Mouse (Mus musculus) forebrain, embryonic 13.5 days (tissue): Measurements from ENCODE around the gene Ltv1. TPM values are rescaled to one million over a fixed set of nuclear protein-coding genes. Genes with fewer than 3 reads are reported as not detected.

Experiments
- ATAC-seq: fragments of 200-750 bp; cut with Nextera tagmentation; 2 replicates; pipeline ENCODE4 v1.8.0; 2017
- H3K27ac ChIP-seq: fragments of 300-500 bp; sonication (generic); 2 replicates; pipeline ENCODE4 v1.5.1; 2015; ENCODE audit warnings: inconsistent platforms, mild to moderate bottlenecking, moderate library complexity
- H3K27me3 ChIP-seq: fragments of 300-500 bp; sonication (generic); 2 replicates; pipeline ENCODE4 v1.6.1; 2015; ENCODE audit warnings: mild to moderate bottlenecking, inconsistent platforms
- H3K36me3 ChIP-seq: fragments of 300-500 bp; sonication (generic); 2 replicates; pipeline ENCODE4 v1.6.1; 2015; ENCODE audit warnings: mild to moderate bottlenecking, inconsistent platforms; ENCODE audit not compliant: poor library complexity, severe bottlenecking
- H3K4me1 ChIP-seq: fragments of 300-500 bp; sonication (generic); 2 replicates; pipeline ENCODE4 v1.6.1; 2015; ENCODE audit warnings: inconsistent platforms
- H3K4me2 ChIP-seq: fragments of 300-500 bp; sonication (generic); 2 replicates; pipeline ENCODE4 v1.6.1; 2015; ENCODE audit warnings: inconsistent platforms, mild to moderate bottlenecking, moderate library complexity
- H3K4me3 ChIP-seq: fragments of 300-500 bp; sonication (generic); 2 replicates; pipeline ENCODE4 v1.5.1; 2015; ENCODE audit warnings: mild to moderate bottlenecking, inconsistent platforms
- H3K9ac ChIP-seq: fragments of 300-500 bp; sonication (generic); 2 replicates; pipeline ENCODE4 v1.6.1; 2015; ENCODE audit warnings: mild to moderate bottlenecking, inconsistent platforms
- H3K9me3 ChIP-seq: fragments of 300-500 bp; sonication (generic); replicated peaks from 2 replicates; pipeline ENCODE4 v1.6.1; 2016; ENCODE audit warnings: inconsistent platforms
- WGBS: fragments of 180-500 bp; shearing (Covaris S2); methylation state at CpG from one replicate; pipeline ENCODE4 v1.1.7; 2015; 5-methylcytosine and 5-hydroxymethylcytosine counted together
- polyA plus RNA-seq: library from polyadenylated mRNA; unstranded; fragments of >200 nt; fragmentation: Nextera tagmentation; extraction: Ambion mirVana; gene quantifications from 2 replicates; pipeline ENCODE4 v1.2.1, GENCODE M21; 2015

The Ltv1 gene
- polyA plus RNA-seq, 1 experiment from 2014 or later = 45.4 TPM

GRCm38 (mm10) chr10:13152811-13153364 is 40.1 kb downstream of the Ltv1 start:
- no peaks in the 10 kb centered on the region for H3K27me3 ChIP-seq
- no peaks in the 10 kb centered on the region for H3K9me3 ChIP-seq
- H3K4me2 ChIP-seq = no peak overlapping the region
- ATAC-seq = no peak
- no peaks in the 10 kb centered on the region for H3K36me3 ChIP-seq
- H3K9ac ChIP-seq = no peak overlapping the region
- H3K27ac ChIP-seq = no peak overlapping the region
- no peak overlapping the region for H3K4me3 ChIP-seq
- peaks cover 11% of the 10 kb centered on the region for H3K4me1 ChIP-seq
- 94% methylated on average over 4 of the region's 4 CpGs for WGBS

GRCm38 (mm10) chr10:13151353-13151752 is 41.6 kb downstream of the Ltv1 start:
- no peaks in the 10 kb centered on the region for H3K36me3 ChIP-seq
- no peaks in the 10 kb centered on the region for H3K9me3 ChIP-seq
- no peaks in the 10 kb centered on the region for H3K27me3 ChIP-seq
- H3K4me1 ChIP-seq = peaks cover 8% of the 10 kb centered on the region
- H3K4me2 ChIP-seq = no peak overlapping the region
- H3K27ac ChIP-seq = no peak overlapping the region
- no peak for ATAC-seq
- 79% methylated on average over 5 of the region's 5 CpGs for WGBS
- no peak overlapping the region for H3K4me3 ChIP-seq
- H3K9ac ChIP-seq = no peak overlapping the region

- no peak for ATAC-seq
- H3K9me3 ChIP-seq = no peaks in the 10 kb centered on the region
- 63% methylated on average over 3 of the region's 3 CpGs for WGBS
- no peak overlapping the region for H3K4me3 ChIP-seq
- no peaks in the 10 kb centered on the region for H3K36me3 ChIP-seq
- no peak overlapping the region for H3K9ac ChIP-seq
- H3K4me2 ChIP-seq = no peak overlapping the region
- H3K4me1 ChIP-seq = peaks cover 6% of the 10 kb centered on the region
- no peaks in the 10 kb centered on the region for H3K27me3 ChIP-seq
- H3K27ac ChIP-seq = no peak overlapping the region
Measured at GRCm38 (mm10) chr10:13150435-13150834, 42.5 kb downstream of the Ltv1 start.

- no peak overlapping the region for H3K27ac ChIP-seq
- H3K9me3 ChIP-seq = no peaks in the 10 kb centered on the region
- no peaks in the 10 kb centered on the region for H3K27me3 ChIP-seq
- no peak overlapping the region for H3K9ac ChIP-seq
- WGBS = 71% methylated on average over 2 of the region's 2 CpGs
- H3K36me3 ChIP-seq = no peaks in the 10 kb centered on the region
- no peak overlapping the region for H3K4me2 ChIP-seq
- H3K4me1 ChIP-seq = no peaks in the 10 kb centered on the region
- no peak overlapping the region for H3K4me3 ChIP-seq
- ATAC-seq = no peak
Measured at GRCm38 (mm10) chr10:13140434-13140833, 52.5 kb downstream of the Ltv1 start.

GRCm38 (mm10) chr10:13137906-13138305 is 55.1 kb downstream of the Ltv1 start:
- no peaks in the 10 kb centered on the region for H3K9me3 ChIP-seq
- H3K4me2 ChIP-seq = no peak overlapping the region
- H3K27me3 ChIP-seq = no peaks in the 10 kb centered on the region
- no peak overlapping the region for H3K9ac ChIP-seq
- H3K4me3 ChIP-seq = no peak overlapping the region
- H3K36me3 ChIP-seq = no peaks in the 10 kb centered on the region
- no peaks in the 10 kb centered on the region for H3K4me1 ChIP-seq
- H3K27ac ChIP-seq = no peak overlapping the region
- 88% methylated on average over 6 of the region's 6 CpGs for WGBS
- ATAC-seq = no peak

- no peaks in the 10 kb centered on the region for H3K36me3 ChIP-seq
- WGBS = 96% methylated on average over 7 of the region's 7 CpGs
Measured at GRCm38 (mm10) chr10:13135751-13136150, 57.2 kb downstream of the Ltv1 start.

GRCm38 (mm10) chr10:13135276-13135675 is 57.7 kb downstream of the Ltv1 start:
- Histone ChIP-seq H3K9ac (no peak overlapping the region), H3K27ac (no peak overlapping the region), H3K36me3 (no peaks in the 10 kb centered on the region), H3K4me2 (no peak overlapping the region), H3K27me3 (no peaks in the 10 kb centered on the region), H3K4me3 (no peak overlapping the region), H3K9me3 (no peaks in the 10 kb centered on the region), H3K4me1 (no peaks in the 10 kb centered on the region)
- 98% methylated on average over 7 of the region's 7 CpGs for WGBS
- no peak for ATAC-seq

More at GRCm38 (mm10) chr10:13135751-13136150, 57.2 kb downstream of the Ltv1 start:
- Histone ChIP-seq H3K4me3 (no peak overlapping the region), H3K4me1 (no peaks in the 10 kb centered on the region), H3K4me2 (no peak overlapping the region), H3K9me3 (no peaks in the 10 kb centered on the region), H3K9ac (no peak overlapping the region), H3K27ac (no peak overlapping the region), H3K27me3 (no peaks in the 10 kb centered on the region)
- no peak for ATAC-seq

- Histone ChIP-seq H3K4me1 (no peaks in the 10 kb centered on the region), H3K4me2 (no peak overlapping the region), H3K36me3 (peaks cover 3% of the 10 kb centered on the region; the same call in 1 of the 2 replicates), H3K27ac (no peak overlapping the region), H3K9me3 (no peaks in the 10 kb centered on the region), H3K27me3 (no peaks in the 10 kb centered on the region), H3K9ac (no peak overlapping the region), H3K4me3 (no peak overlapping the region)
- ATAC-seq = no peak
- 89% methylated on average over 4 of the region's 4 CpGs for WGBS
Measured at GRCm38 (mm10) chr10:13133850-13134249, 59.1 kb downstream of the Ltv1 start.

Other genes with a start within 250 kb of the Ltv1 start
- gene Stx11, start 228.9 kb downstream of the Ltv1 start, polyA plus RNA-seq = 0.58 and 0.67 TPM in 2 replicates
- 32.8 and 34.2 TPM in 2 replicates for gene Sf3b5, start 187.8 kb downstream of the Ltv1 start, polyA plus RNA-seq
- gene Plagl1, start 132.7 kb downstream of the Ltv1 start, polyA plus RNA-seq = 58.0 and 67.0 TPM in 2 replicates
- not detected in 2 replicates for gene Zc2hc1b, start 15.1 kb downstream of the Ltv1 start, polyA plus RNA-seq